Mouse (Mus musculus): ENCODE measurements around the gene Tbk1. TPM values are rescaled to one million over a fixed set of nuclear protein-coding genes. Genes with fewer than 3 reads are reported as not detected.

Tbk1 gene
- 44.0 and 53.2 TPM in 2 replicates for total RNA-seq (2015; ENCODE audit: low replicate concordance)
- 75.9 and 109 TPM in 2 replicates for total RNA-seq (2017; ENCODE audit: low replicate concordance)

GRCm38 (mm10) chr10:121586675-121587370 is at the start of gene Tbk1:
Gene Tbk1 (minus strand): TSS chr10:121586787.
- ATAC-seq (replicated peaks; ENCODE audit: low FRiP score, poor library complexity, severe bottlenecking), result peak; percentile 94

GRCm38 (mm10) chr10:121636276-121636675 is 49.7 kb upstream of the Tbk1 start:
- ATAC-seq (replicated peaks; ENCODE audit: low FRiP score, poor library complexity, severe bottlenecking), result no peak

GRCm38 (mm10) chr10:121634159-121634558 is 47.6 kb upstream of the Tbk1 start:
- ATAC-seq (replicated peaks; ENCODE audit: low FRiP score, poor library complexity, severe bottlenecking), result no peak

GRCm38 (mm10) chr10:121628561-121629040 is 42.0 kb upstream of the Tbk1 start:
- ATAC-seq (replicated peaks; ENCODE audit: low FRiP score, poor library complexity, severe bottlenecking), result no peak

- no peak for ATAC-seq (replicated peaks; ENCODE audit: low FRiP score, poor library complexity, severe bottlenecking)
Measured at GRCm38 (mm10) chr10:121627216-121627852, 40.7 kb upstream of the Tbk1 start.

- peak; percentile 97 for ATAC-seq (replicated peaks; ENCODE audit: low FRiP score, poor library complexity, severe bottlenecking)
Measured at GRCm38 (mm10) chr10:121626186-121626882, 39.7 kb upstream of the Tbk1 start, which contains the start of gene Xpot. Gene Xpot (minus strand): TSS chr10:121626332.

GRCm38 (mm10) chr10:121625407-121626185 is 39.0 kb upstream of the Tbk1 start:
- ATAC-seq (replicated peaks; ENCODE audit: low FRiP score, poor library complexity, severe bottlenecking), result peak; percentile 49

- no peak for ATAC-seq (replicated peaks; ENCODE audit: low FRiP score, poor library complexity, severe bottlenecking)
Measured at GRCm38 (mm10) chr10:121625006-121625405, 38.4 kb upstream of the Tbk1 start.

GRCm38 (mm10) chr10:121623670-121624069 is 37.1 kb upstream of the Tbk1 start:
- ATAC-seq (replicated peaks; ENCODE audit: low FRiP score, poor library complexity, severe bottlenecking), result no peak

- no peak for ATAC-seq (replicated peaks; ENCODE audit: low FRiP score, poor library complexity, severe bottlenecking)
Measured at GRCm38 (mm10) chr10:121622431-121622830, 35.8 kb upstream of the Tbk1 start.

- no peak for ATAC-seq (replicated peaks; ENCODE audit: low FRiP score, poor library complexity, severe bottlenecking)
Measured at GRCm38 (mm10) chr10:121615935-121616334, 29.3 kb upstream of the Tbk1 start.

- ATAC-seq (replicated peaks; ENCODE audit: low FRiP score, poor library complexity, severe bottlenecking), result no peak
Measured at GRCm38 (mm10) chr10:121615146-121615870, 28.7 kb upstream of the Tbk1 start.

GRCm38 (mm10) chr10:121613570-121613969 is 27.0 kb upstream of the Tbk1 start:
- no peak for ATAC-seq (replicated peaks; ENCODE audit: low FRiP score, poor library complexity, severe bottlenecking)

- no peak for ATAC-seq (replicated peaks; ENCODE audit: low FRiP score, poor library complexity, severe bottlenecking)
Measured at GRCm38 (mm10) chr10:121612448-121612847, 25.9 kb upstream of the Tbk1 start.

- ATAC-seq (replicated peaks; ENCODE audit: low FRiP score, poor library complexity, severe bottlenecking), result no peak
Measured at GRCm38 (mm10) chr10:121611587-121611986, 25.0 kb upstream of the Tbk1 start.

- ATAC-seq (replicated peaks; ENCODE audit: low FRiP score, poor library complexity, severe bottlenecking), result no peak
Measured at GRCm38 (mm10) chr10:121608177-121608576, 21.6 kb upstream of the Tbk1 start.

- no peak; the same call in 1 of the 2 replicates for ATAC-seq (replicated peaks; ENCODE audit: low FRiP score, poor library complexity, severe bottlenecking)
Measured at GRCm38 (mm10) chr10:121604632-121605344, 18.2 kb upstream of the Tbk1 start.

- no peak for ATAC-seq (replicated peaks; ENCODE audit: low FRiP score, poor library complexity, severe bottlenecking)
Measured at GRCm38 (mm10) chr10:121603556-121603955, 17.0 kb upstream of the Tbk1 start.
